Mouse (Mus musculus) hindbrain, embryonic 12.5 days (tissue): ENCODE data around the gene Setd3. TPM values are rescaled to one million over a fixed set of nuclear protein-coding genes. Genes with fewer than 3 reads are reported as not detected.

Experiments used
- ATAC-seq: fragments of 200-750 bp; cut with Nextera tagmentation; 2 replicates; pipeline ENCODE4 v1.8.0; 2017; ENCODE audit warnings: moderate TSS enrichment; ENCODE audit not compliant: low FRiP score
- H3K27ac ChIP-seq: fragments of 300-500 bp; sonication (generic); 2 replicates; pipeline ENCODE4 v1.5.1; 2016; ENCODE audit warnings: mild to moderate bottlenecking
- H3K27me3 ChIP-seq: fragments of 300-500 bp; sonication (generic); 2 replicates; pipeline ENCODE4 v1.6.1; 2016; ENCODE audit warnings: mild to moderate bottlenecking
- H3K36me3 ChIP-seq: fragments of 300-500 bp; sonication (generic); 2 replicates; pipeline ENCODE4 v1.6.1; 2016; ENCODE audit warnings: mild to moderate bottlenecking
- H3K4me1 ChIP-seq: fragments of 300-500 bp; sonication (generic); 2 replicates; pipeline ENCODE4 v1.6.1; 2016
- H3K4me2 ChIP-seq: fragments of 300-500 bp; sonication (generic); replicated peaks from 2 replicates; pipeline ENCODE4 v1.6.1; 2016; ENCODE audit warnings: mild to moderate bottlenecking
- H3K4me3 ChIP-seq: fragments of 300-500 bp; sonication (generic); 2 replicates; pipeline ENCODE4 v1.5.1; 2016; ENCODE audit warnings: mild to moderate bottlenecking
- H3K9ac ChIP-seq: fragments of 300-500 bp; sonication (generic); 2 replicates; pipeline ENCODE4 v1.6.1; 2016; ENCODE audit warnings: mild to moderate bottlenecking, moderate library complexity
- H3K9me3 ChIP-seq: fragments of 300-500 bp; sonication (generic); replicated peaks from 2 replicates; pipeline ENCODE4 v1.6.1; 2016; ENCODE audit warnings: mild to moderate bottlenecking
- WGBS: fragments of 180-500 bp; shearing (Covaris S2); methylation state at CpG from one replicate; pipeline ENCODE4 v1.1.7; 2016; 5-methylcytosine and 5-hydroxymethylcytosine counted together
- polyA plus RNA-seq: library from polyadenylated mRNA; unstranded; fragments of >200 nt; fragmentation: Nextera tagmentation; extraction: Ambion mirVana; gene quantifications from 2 replicates; pipeline ENCODE4 v1.2.1, GENCODE M21; 2016

Setd3 gene
- polyA plus RNA-seq, 1 experiment from 2014 or later: 108 TPM

GRCm38 (mm10) chr12:108063986-108064385 is 115.1 kb downstream of the Setd3 start:
- Histone ChIP-seq H3K36me3 (no peaks in the 10 kb centered on the region), H3K4me2 (no peak overlapping the region), H3K27ac (no peak overlapping the region), H3K4me1 (peaks cover 10% of the 10 kb centered on the region), H3K27me3 (no peaks in the 10 kb centered on the region), H3K9me3 (no peaks in the 10 kb centered on the region), H3K9ac (no peak overlapping the region), H3K4me3 (no peak overlapping the region)
- 14% methylated on average over 6 of the region's 6 CpGs for WGBS
- ATAC-seq: no peak

- H3K4me2 ChIP-seq: no peak overlapping the region
- no peaks in the 10 kb centered on the region for H3K9me3 ChIP-seq
- no peak overlapping the region for H3K9ac ChIP-seq
- H3K36me3 ChIP-seq: no peaks in the 10 kb centered on the region
- WGBS: 72% methylated on average over 5 of the region's 5 CpGs
- H3K27ac ChIP-seq: no peak overlapping the region
- peaks cover 10% of the 10 kb centered on the region for H3K4me1 ChIP-seq
- H3K27me3 ChIP-seq: no peaks in the 10 kb centered on the region
- no peak for ATAC-seq
- no peak overlapping the region for H3K4me3 ChIP-seq
Measured at GRCm38 (mm10) chr12:108062137-108062536, 117.0 kb downstream of the Setd3 start.

GRCm38 (mm10) chr12:108061661-108062060 is 117.5 kb downstream of the Setd3 start:
- 83% methylated on average over 7 of the region's 7 CpGs for WGBS
- Histone ChIP-seq H3K4me2 (no peak overlapping the region), H3K4me1 (peaks cover 10% of the 10 kb centered on the region), H3K27ac (no peak overlapping the region), H3K9ac (no peak overlapping the region), H3K27me3 (no peaks in the 10 kb centered on the region), H3K9me3 (no peaks in the 10 kb centered on the region), H3K4me3 (no peak overlapping the region), H3K36me3 (no peaks in the 10 kb centered on the region)
- no peak for ATAC-seq

Other genes starting within 250 kb of the Setd3 start
- 25.9 and 37.1 TPM in 2 replicates for gene Bcl11b, start 175.7 kb downstream of the Setd3 start, polyA plus RNA-seq
- 2.9 and 3.6 TPM in 2 replicates for gene Ccnk, start 265 bp upstream of the Setd3 start, polyA plus RNA-seq
- gene Ccdc85c, start 96.1 kb upstream of the Setd3 start, polyA plus RNA-seq: 15.2 and 16.3 TPM in 2 replicates
- 2.4 and 2.7 TPM in 2 replicates for gene Hhipl1, start 127.0 kb upstream of the Setd3 start, polyA plus RNA-seq
- 14.2 and 15.6 TPM in 2 replicates for gene Cyp46a1, start 155.1 kb upstream of the Setd3 start, polyA plus RNA-seq
- 71.8 and 73.0 TPM in 2 replicates for gene Eml1, start 191.6 kb upstream of the Setd3 start, polyA plus RNA-seq